Mouse (Mus musculus) kidney, adult 2 months (tissue): ENCODE measurements at regions not wholly inside any gene's neighbourhood (a gene's known extent, or its start where the extent isn't known, plus 50 kb on each side); places are given as distances from the start of the nearest gene placed in this dataset.

Source experiments
- DNase-seq: peaks from one replicate; pipeline ENCODE4 v3.0.0; 2021
- H3K27ac ChIP-seq: fragments of 200-500 bp; 2 replicates; pipeline ENCODE4 v1.5.1; 2012; ENCODE audit warnings: low read depth, low read length, control low read depth, inconsistent platforms; ENCODE audit not compliant: insufficient read depth
- H3K27me3 ChIP-seq: fragments of 200-500 bp; replicated peaks from 2 replicates; pipeline ENCODE4 v1.6.1; 2012; ENCODE audit warnings: mild to moderate bottlenecking, moderate library complexity, low read length, inconsistent platforms; ENCODE audit not compliant: control insufficient read depth, insufficient read depth
- H3K36me3 ChIP-seq: fragments of 200-500 bp; 2 replicates; pipeline ENCODE4 v1.6.1; 2012; ENCODE audit warnings: mild to moderate bottlenecking, moderate library complexity, low read length, inconsistent platforms; ENCODE audit not compliant: control insufficient read depth, insufficient read depth
- H3K4me1 ChIP-seq: fragments of 200-500 bp; 2 replicates; pipeline ENCODE4 v1.6.1; 2011; ENCODE audit warnings: low read length; ENCODE audit not compliant: control insufficient read depth, insufficient read depth
- H3K4me3 ChIP-seq: fragments of 200-500 bp; 2 replicates; pipeline ENCODE4 v1.5.1; 2011; ENCODE audit warnings: mild to moderate bottlenecking, low read depth, low read length, control low read depth; ENCODE audit not compliant: insufficient read depth
- CTCF ChIP-seq: fragments of 200-500 bp; conservative IDR thresholded peaks from 2 replicates; pipeline ENCODE4 v1.5.1; 2011; ENCODE audit warnings: low read depth, mild to moderate bottlenecking, control low read depth, low read length, moderate library complexity, mixed read lengths; ENCODE audit not compliant: insufficient read depth, insufficient read length
- POLR2A ChIP-seq: fragments of 200-500 bp; IDR thresholded peaks from one replicate; pipeline ENCODE4 v1.6.1; 2011; ENCODE audit warnings: low read depth, low read length, control low read depth
- WGBS: fragments of 180-500 bp; shearing (Covaris S2); methylation state at CpG from one replicate; pipeline ENCODE4 v1.1.7; 2018; 5-methylcytosine and 5-hydroxymethylcytosine counted together

DNA sequence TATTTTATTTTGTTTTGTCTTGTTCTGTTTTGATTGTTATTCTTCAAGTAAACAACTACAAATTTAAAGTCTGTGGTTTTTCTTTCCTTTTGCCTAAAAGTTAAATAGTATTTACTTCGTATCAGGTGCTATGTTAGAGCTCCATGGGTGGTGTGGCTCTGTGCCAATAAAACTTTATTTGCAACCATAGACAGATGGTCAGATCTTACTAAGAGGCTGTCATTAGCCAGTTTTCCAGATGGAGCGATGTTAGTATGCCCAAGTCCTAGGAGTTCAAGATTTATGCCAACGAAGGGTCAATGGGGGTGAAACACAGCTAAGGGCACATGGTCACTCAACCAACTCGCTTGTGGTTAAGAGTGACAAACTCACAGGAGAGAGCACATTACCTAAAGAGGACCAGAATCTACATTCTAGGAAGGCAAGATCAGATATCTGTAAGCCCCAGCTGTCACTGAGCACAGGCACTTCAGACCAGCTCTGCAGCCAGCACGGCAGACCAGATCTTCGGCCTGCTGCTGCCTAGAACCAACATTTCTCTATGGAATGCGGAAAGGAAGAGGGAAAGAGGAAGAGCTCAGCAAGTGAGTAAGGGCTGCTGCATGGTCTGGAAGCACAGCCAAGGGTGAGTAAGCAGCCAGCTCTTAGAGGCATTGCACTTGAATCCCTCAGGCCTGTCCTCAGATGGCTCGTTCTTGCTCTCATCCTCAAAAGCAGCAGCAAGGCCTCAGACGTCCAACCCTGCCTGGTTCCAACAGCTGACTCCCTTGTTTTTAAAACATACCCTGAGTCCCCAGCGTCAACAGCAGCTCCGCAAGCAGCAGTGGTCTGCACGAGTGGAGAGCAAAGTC lies 54.3 kb upstream of the Cd93 start:
- 69% methylated on average over 12 of the region's 12 CpGs for WGBS
- H3K27me3 ChIP-seq, result no peaks in the 10 kb centered on the region
- H3K4me1 ChIP-seq, result peaks cover 2% of the 10 kb centered on the region; the same call in 1 of the 2 replicates
- DNase-seq, result peak; percentile 31
- H3K4me3 ChIP-seq, result no peak overlapping the region
- TF ChIP-seq POLR2A, result no peak
- TF ChIP-seq CTCF, result no peak
- H3K27ac ChIP-seq, result no peak overlapping the region
- no peaks in the 10 kb centered on the region for H3K36me3 ChIP-seq

DNA sequence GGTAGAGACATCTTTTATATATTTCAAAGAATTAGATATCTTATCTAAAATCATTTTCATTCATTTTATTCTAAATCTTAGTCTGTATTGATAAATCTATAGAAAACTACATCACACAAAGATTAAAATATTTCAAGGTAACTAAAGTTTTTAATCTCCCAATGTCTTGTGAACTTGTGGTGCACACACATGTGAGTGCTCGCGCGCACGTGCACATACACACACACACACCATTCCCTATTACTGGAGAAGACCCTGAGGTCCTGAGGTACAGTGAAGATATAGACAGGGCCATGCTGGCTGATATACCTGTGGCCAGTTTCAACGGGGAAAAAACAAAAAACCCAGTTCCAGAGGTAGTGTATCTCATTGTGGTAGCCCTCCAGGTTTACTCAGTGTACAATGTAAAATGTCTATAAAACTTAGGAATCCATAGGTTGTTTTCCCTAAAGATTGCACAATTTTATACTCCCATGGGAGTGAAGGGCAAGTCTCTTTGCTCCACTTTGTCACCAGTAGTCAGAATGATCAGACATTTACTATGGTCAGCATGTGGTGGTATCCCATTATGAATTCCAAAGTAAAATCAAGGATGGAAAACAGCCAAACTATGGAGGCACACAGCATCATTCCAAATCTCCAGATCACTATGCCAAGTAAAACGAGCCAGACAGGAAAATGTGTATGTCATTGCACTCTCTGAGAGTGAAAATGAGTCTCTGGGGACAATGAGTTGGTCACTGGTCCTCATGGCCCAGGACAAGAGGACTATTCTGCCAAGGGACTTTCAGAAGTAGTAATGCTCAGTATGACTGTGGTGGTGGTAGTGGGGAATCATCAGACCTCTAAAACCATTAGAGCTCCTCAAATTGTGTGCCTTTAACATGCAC lies 53.0 kb upstream of the Cd93 start:
- Histone ChIP-seq H3K4me3 (no peak overlapping the region), H3K4me1 (peaks cover 8% of the 10 kb centered on the region; the same call in 1 of the 2 replicates), H3K27me3 (no peaks in the 10 kb centered on the region), H3K36me3 (no peaks in the 10 kb centered on the region), H3K27ac (no peak overlapping the region)
- TF ChIP-seq POLR2A, result no peak
- no peak for TF ChIP-seq CTCF
- 90% methylated on average over 6 of the region's 6 CpGs for WGBS
- DNase-seq, result peak; percentile 35

DNA sequence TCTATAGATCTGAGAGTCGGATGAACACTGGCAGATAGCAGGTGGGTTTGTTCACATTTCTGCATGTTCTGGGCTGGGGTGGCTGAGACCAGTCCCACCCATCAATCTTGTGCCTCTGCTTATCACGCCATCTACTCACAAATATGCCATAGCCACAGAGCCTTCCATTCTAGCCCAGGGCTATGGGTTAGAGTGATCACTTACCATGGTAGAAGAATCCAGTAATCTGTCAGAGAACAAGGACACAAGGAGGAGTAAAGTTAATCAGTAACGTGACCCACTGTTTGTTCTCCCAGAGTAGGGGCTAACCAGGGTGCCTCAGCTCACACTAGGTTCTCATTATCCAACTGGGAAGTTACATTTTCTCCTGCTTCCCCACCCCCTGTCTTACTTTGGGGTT lies 52.1 kb upstream of the Cd93 start:
- H3K27me3 ChIP-seq, result no peaks in the 10 kb centered on the region
- peaks cover 8% of the 10 kb centered on the region; the same call in 1 of the 2 replicates for H3K4me1 ChIP-seq
- no peak overlapping the region for H3K27ac ChIP-seq
- 54% methylated on average over 3 of the region's 3 CpGs for WGBS
- TF ChIP-seq CTCF (no peak), POLR2A (no peak)
- DNase-seq, result peak; percentile 76
- H3K36me3 ChIP-seq, result no peaks in the 10 kb centered on the region
- H3K4me3 ChIP-seq, result no peak overlapping the region

DNA sequence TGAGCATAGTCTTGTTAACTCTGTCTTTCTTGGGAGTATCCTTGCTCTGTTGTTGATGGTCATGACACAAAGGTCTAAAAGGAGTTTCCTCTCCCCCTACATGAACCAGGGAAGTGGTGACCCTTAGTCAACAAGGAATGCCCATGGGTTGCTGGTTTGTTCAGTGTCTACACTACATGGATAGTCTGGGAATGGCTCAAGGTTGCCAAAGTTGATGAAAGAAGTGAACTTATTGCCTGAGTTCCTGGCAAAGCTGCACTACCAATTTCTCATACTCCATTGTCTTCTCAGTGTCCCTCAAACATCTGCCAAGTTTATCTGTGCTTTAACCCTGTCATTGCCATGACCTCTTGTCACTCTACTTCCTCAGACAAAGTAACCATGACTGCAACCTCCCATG lies 49.9 kb upstream of the Cd93 start:
- no peaks in the 10 kb centered on the region for H3K36me3 ChIP-seq
- H3K27me3 ChIP-seq, result no peaks in the 10 kb centered on the region
- H3K27ac ChIP-seq, result no peak overlapping the region
- DNase-seq, result no peak
- peaks cover 8% of the 10 kb centered on the region; the same call in 1 of the 2 replicates for H3K4me1 ChIP-seq
- no peak overlapping the region for H3K4me3 ChIP-seq
- TF ChIP-seq POLR2A (no peak), CTCF (no peak)
